Mouse (Mus musculus) liver, adult 2 months (tissue): ENCODE data around the gene Odf2. TPM values are rescaled to one million over a fixed set of nuclear protein-coding genes. Genes with fewer than 3 reads are reported as not detected.

ENCODE experiments used
- DNase-seq: peaks from one replicate; pipeline ENCODE4 v3.0.0-alpha.2; 2011; ENCODE audit warnings: low read depth, low spot score; ENCODE audit errors: extremely low read depth
- H3K27ac ChIP-seq: fragments of 200-500 bp; replicated peaks from 2 replicates; pipeline ENCODE4 v1.5.1; 2012; ENCODE audit warnings: low read depth, mild to moderate bottlenecking, control low read depth, inconsistent platforms, low read length; ENCODE audit not compliant: insufficient read depth
- H3K27me3 ChIP-seq: fragments of 200-500 bp; 2 replicates; pipeline ENCODE4 v1.6.1; 2012; ENCODE audit warnings: mild to moderate bottlenecking, moderate library complexity, low read length, inconsistent platforms; ENCODE audit not compliant: control insufficient read depth, insufficient read depth
- H3K36me3 ChIP-seq: fragments of 200-500 bp; 2 replicates; pipeline ENCODE4 v1.6.1; 2012; ENCODE audit warnings: low read length, inconsistent platforms; ENCODE audit not compliant: control insufficient read depth, insufficient read depth
- H3K4me1 ChIP-seq: fragments of 200-500 bp; 2 replicates; pipeline ENCODE4 v1.6.1; 2011; ENCODE audit warnings: low read length; ENCODE audit not compliant: control insufficient read depth, insufficient read depth
- H3K4me3 ChIP-seq: fragments of 200-500 bp; 2 replicates; pipeline ENCODE4 v1.5.1; 2011; ENCODE audit warnings: low read depth, mild to moderate bottlenecking, control low read depth, low read length, moderate library complexity; ENCODE audit not compliant: insufficient read depth
- H3K79me2 ChIP-seq: fragments of 200-500 bp; 2 replicates; pipeline ENCODE4 v1.6.1; 2012; ENCODE audit warnings: inconsistent platforms, mild to moderate bottlenecking, low read length, moderate library complexity; ENCODE audit not compliant: control insufficient read depth, insufficient read depth
- H3K9ac ChIP-seq: fragments of 200-500 bp; 2 replicates; pipeline ENCODE4 v1.6.1; 2012; ENCODE audit warnings: low read depth, mild to moderate bottlenecking, control low read depth, inconsistent platforms, low read length
- CTCF ChIP-seq: fragments of 200-500 bp; IDR thresholded peaks from 2 replicates; pipeline ENCODE4 v1.5.1; 2011; ENCODE audit warnings: low read depth, low read length, control low read depth
- POLR2A ChIP-seq: fragments of 200-500 bp; IDR thresholded peaks from 2 replicates; pipeline ENCODE4 v1.6.1; 2011; ENCODE audit warnings: low read length, control low read depth; ENCODE audit not compliant: insufficient read depth; ENCODE audit errors: extremely low read depth
- WGBS: fragments of 180-500 bp; shearing (Covaris S2); methylation state at CpG from one replicate; pipeline ENCODE4 v1.1.7; 2018; 5-methylcytosine and 5-hydroxymethylcytosine counted together
- polyA plus RNA-seq: library from polyadenylated mRNA; depleted of rRNA; stranded (reverse); fragments of >200 nt; gene quantifications from 2 replicates; pipeline ENCODE4 v1.2.3, GENCODE M21; 2012
- total RNA-seq: library from RNA; depleted of rRNA; stranded (reverse); fragments of >200 nt; gene quantifications from 2 replicates; pipeline ENCODE4 v1.2.3, GENCODE M21; 2014

Odf2 gene
- total and polyA plus RNA-seq, 2 experiments = 6.4 to 7.0 TPM

DNA sequence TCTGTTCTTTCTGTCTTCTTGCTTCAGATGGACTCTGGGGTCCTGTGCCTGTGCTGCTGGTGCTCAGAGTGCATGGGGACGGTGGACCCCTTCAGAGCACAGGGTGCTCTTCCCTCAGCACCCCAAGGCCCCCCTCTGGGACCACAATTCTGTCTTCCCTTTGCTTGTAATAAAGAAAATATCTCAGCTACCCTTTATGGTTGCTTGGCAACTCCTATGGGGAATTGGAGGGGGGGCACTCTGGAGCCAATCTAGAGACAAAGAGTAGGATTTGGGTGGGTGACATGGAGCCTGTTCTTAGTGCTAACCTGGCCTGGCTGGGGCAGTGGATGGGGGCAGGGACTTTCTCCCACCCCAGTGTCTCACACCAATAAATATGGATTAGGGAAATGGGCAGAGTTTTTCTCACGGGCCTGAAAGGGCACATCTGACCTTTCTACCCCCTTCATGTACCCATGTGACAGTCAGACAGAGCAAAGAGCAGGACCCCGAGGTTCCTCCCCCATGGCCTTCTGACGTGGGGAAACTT is 36.0 kb upstream of the Odf2 start:
- Histone ChIP-seq H3K9ac (no peak overlapping the region), H3K36me3 (no peaks in the 10 kb centered on the region), H3K79me2 (no peaks in the 10 kb centered on the region), H3K4me3 (no peak overlapping the region), H3K27me3 (no peaks in the 10 kb centered on the region), H3K4me1 (no peaks in the 10 kb centered on the region), H3K27ac (no peak overlapping the region)
- DNase-seq = no peak
- 55% methylated on average over 4 of the region's 4 CpGs for WGBS
- TF ChIP-seq POLR2A (no peak), CTCF (no peak)

GRCm38 (mm10) chr2:29853736-29854135 is 35.3 kb upstream of the Odf2 start:
- H3K27ac ChIP-seq = no peak overlapping the region
- TF ChIP-seq POLR2A = no peak
- TF ChIP-seq CTCF = no peak
- no peaks in the 10 kb centered on the region for H3K4me1 ChIP-seq
- no peaks in the 10 kb centered on the region for H3K36me3 ChIP-seq
- no peaks in the 10 kb centered on the region for H3K79me2 ChIP-seq
- no peak for DNase-seq
- no peak overlapping the region for H3K9ac ChIP-seq
- 68% methylated on average over 5 of the region's 5 CpGs for WGBS
- no peak overlapping the region for H3K4me3 ChIP-seq
- no peaks in the 10 kb centered on the region for H3K27me3 ChIP-seq

DNA sequence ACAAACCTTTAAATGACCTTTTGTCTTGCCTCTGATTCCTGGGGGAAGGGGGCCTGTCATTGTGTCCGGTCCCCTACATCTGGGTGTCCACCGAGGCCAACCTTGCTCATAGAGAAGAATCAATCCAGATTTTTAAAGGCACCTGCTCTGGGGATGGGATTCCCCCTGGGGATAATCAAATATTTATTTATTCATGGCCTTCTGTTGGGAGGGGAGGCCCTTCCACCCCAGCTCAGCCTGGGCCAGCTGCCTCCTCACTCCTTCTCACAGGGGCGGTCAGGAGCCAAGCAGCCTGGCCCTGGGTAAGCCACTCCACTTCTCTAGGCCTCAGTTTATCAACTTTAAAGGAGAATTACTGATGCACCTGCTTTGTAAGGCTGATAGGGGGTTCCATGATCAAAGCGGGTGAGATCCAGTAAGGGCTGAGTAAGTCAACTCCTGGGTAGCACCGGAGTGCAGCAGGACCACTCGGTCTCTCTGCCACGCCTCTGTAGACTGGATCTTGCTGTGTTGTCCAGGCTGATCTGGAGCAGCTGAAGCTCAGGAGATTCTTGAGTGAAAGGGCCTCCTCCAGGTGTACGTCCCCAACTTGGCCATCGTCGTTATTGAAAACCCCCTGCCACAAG is 33.3 kb upstream of the Odf2 start:
- H3K36me3 ChIP-seq = no peaks in the 10 kb centered on the region
- TF ChIP-seq CTCF = no peak
- no peak for TF ChIP-seq POLR2A
- H3K27me3 ChIP-seq = no peaks in the 10 kb centered on the region
- no peak overlapping the region for H3K9ac ChIP-seq
- WGBS = 77% methylated on average over 10 of the region's 10 CpGs
- H3K27ac ChIP-seq = no peak overlapping the region
- DNase-seq = no peak
- H3K79me2 ChIP-seq = no peaks in the 10 kb centered on the region
- no peak overlapping the region for H3K4me3 ChIP-seq
- no peaks in the 10 kb centered on the region for H3K4me1 ChIP-seq

DNA sequence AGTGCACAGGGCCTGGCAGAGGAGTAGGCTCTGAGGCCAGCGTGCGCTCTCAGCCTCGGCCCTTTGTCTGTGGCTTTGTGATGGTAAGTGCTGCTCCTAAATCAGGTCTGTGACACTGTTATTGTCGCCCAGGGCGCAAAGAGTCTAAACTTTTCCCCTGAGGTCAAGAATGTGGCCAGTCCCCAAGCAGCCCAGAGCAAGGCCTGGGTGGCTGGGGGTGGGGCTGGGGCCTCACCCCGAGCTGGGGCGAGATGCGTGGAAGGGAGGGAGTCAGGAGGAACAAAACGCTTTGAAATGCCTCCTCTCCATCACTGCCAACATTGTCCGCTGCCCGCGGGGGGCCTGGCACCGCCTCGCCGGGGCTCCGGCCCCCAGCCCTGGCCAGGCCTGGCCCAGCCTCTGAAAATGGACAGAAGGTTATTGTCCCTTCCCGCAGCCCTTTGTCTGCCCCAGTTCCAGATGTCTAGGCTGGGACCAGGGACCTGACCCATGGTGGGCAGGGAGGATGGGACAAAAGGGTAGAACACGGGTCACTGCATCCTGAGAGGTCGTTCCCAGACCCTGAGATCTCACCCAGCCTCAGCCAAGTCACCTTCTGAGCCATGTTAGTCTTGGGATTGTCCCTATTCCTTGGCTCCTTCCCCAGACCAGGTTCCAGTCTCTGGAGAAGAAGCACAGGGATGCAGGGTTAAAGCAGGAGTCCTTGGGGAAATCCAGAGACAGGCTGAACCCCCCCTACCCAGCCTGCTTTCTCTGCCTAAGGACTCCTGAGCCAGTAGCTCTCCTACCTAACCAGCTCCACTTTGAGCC is 32.4 kb upstream of the Odf2 start:
- Histone ChIP-seq H3K36me3 (no peaks in the 10 kb centered on the region), H3K27me3 (no peaks in the 10 kb centered on the region), H3K79me2 (no peaks in the 10 kb centered on the region), H3K9ac (no peak overlapping the region), H3K4me3 (no peak overlapping the region), H3K4me1 (no peaks in the 10 kb centered on the region), H3K27ac (no peak overlapping the region)
- no peak for DNase-seq
- TF ChIP-seq CTCF (no peak), POLR2A (no peak)
- WGBS = 52% methylated on average over 19 of the region's 19 CpGs

DNA sequence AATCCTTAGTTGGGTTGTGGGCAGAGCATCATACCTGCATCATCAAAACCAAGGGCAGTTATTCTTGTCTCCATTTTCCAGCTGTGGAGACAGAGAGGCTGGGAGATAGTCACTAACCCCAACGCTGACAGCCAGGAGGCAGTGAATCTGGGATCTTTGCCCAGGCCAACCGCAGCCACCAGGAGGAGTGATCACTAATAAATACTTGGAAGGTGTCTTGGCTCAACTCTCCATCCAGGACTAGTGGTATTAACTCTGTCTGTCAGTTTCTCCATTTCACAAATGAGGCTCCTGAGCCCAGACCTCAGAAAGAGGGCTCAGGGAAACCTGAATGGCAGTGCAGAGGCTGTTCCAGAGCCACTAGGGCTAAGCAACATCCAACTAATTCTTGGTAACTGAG is 31.7 kb upstream of the Odf2 start:
- Histone ChIP-seq H3K4me1 (no peaks in the 10 kb centered on the region), H3K36me3 (no peaks in the 10 kb centered on the region), H3K79me2 (no peaks in the 10 kb centered on the region), H3K9ac (no peak overlapping the region), H3K27ac (no peak overlapping the region), H3K27me3 (no peaks in the 10 kb centered on the region), H3K4me3 (no peak overlapping the region)
- no peak for DNase-seq
- no peak for TF ChIP-seq POLR2A
- TF ChIP-seq CTCF = no peak
- 33% methylated on average over 2 of the region's 2 CpGs for WGBS

DNA sequence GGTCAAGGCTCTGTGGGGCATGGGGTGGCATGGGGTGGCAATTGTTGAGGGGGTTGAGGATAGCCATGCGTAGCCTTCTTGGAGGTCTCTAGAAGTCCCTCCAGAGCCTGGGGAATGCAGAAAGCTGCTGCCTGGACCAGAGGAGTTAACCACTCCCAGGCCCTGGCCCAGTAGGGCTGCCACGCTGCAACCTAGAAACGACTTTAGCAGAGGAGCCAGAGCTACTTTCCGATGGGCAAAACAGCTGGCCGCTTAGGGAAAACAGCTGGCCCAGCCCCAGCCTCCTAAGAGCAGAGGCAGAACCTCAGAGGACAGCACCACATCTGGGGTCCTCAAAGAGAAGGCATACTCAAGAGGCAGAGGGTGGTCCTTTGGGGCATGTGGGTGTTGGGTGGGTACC is 31.1 kb upstream of the Odf2 start:
- H3K9ac ChIP-seq = no peak overlapping the region
- WGBS = 86% methylated on average over 5 of the region's 5 CpGs
- TF ChIP-seq CTCF (no peak), POLR2A (no peak)

More for the DNA sequence above, 31.1 kb upstream of the Odf2 start:
- Histone ChIP-seq H3K4me1 (no peaks in the 10 kb centered on the region), H3K4me3 (no peak overlapping the region), H3K79me2 (no peaks in the 10 kb centered on the region), H3K27me3 (no peaks in the 10 kb centered on the region), H3K27ac (no peak overlapping the region), H3K36me3 (no peaks in the 10 kb centered on the region)
- DNase-seq = no peak
